Mouse (Mus musculus) urinary bladder, adult 2 months (tissue): ENCODE results near the gene Itpr2. TPM values are rescaled to one million over a fixed set of nuclear protein-coding genes. Genes with fewer than 3 reads are reported as not detected.

Experiments
- DNase-seq: peaks from one replicate; pipeline ENCODE4 v3.0.0; 2022; ENCODE audit warnings: low spot score
- polyA plus RNA-seq: library from polyadenylated mRNA; depleted of rRNA; stranded (reverse); fragments of >200 nt; gene quantifications from 2 replicates; pipeline ENCODE4 v1.2.3, GENCODE M21; 2012

The Itpr2 gene
- polyA plus RNA-seq, 1 experiment = 3.9 TPM

GRCm38 (mm10) chr6:146420718-146421117 is 81.3 kb downstream of the Itpr2 start:
- DNase-seq = no peak

DNA sequence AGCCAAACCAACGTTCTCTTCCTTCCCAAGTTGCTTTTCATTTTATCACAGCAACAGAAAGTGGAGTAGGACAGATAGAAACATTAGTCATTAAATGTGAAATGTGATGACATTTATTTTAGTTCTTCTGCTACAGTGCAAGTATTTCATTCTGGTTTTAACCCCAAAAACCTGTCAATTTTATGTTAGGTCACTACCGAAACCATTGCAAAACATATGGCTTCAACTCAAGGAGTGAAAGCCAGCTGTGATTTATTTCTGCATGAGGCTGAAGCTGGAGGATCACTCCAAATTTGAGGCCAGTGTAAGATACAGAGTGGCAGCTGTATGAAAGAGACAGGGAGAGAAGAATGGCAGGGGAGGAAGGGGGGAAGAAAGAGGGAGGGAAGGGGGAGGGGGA is 85.6 kb downstream of the Itpr2 start:
- DNase-seq = no peak

DNA sequence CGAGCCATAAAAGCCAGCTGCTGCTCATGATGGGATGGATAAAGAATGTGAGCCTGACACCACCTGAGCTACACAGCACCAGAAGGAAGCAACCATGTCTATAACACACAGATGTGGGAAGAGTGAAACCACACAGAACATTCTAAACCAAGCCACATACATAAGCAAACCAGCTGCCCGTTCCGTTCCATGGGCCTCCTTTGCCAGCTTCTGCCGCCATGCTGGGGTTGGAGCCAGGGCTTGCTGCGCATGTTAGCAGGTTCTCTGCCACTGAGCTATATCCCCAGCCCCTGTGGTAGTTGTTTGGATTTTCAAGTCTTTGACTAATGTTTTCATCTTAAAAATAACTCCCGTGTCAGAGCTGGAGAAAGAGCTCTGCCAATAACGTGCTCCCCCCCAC is 87.9 kb downstream of the Itpr2 start:
- DNase-seq = no peak

- no peak for DNase-seq
Measured at GRCm38 (mm10) chr6:146411446-146412070, 90.5 kb downstream of the Itpr2 start.

- no peak for DNase-seq
Measured at GRCm38 (mm10) chr6:146410427-146410810, 91.6 kb downstream of the Itpr2 start.

- DNase-seq = no peak
Measured at GRCm38 (mm10) chr6:146409692-146410426, 92.2 kb downstream of the Itpr2 start.

DNA sequence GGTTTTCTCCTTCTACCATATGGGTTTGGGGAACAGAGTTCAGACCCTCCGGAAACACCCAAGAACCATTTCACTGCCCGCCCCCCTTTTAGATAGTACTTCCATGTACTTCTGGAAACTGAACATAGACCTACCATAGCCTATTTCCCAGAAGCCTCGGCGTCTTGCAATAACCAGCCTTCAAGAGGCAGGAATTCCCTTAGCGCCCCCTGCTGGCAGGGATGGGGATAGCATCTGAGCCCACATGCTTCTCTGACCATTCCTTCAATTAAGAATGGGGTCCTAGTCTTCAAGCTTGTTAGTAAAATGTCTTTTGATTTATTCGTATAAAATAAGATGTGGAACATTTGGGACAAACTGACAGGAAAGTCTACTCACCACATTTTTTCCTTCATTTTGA is 96.6 kb downstream of the Itpr2 start:
- no peak for DNase-seq

DNA sequence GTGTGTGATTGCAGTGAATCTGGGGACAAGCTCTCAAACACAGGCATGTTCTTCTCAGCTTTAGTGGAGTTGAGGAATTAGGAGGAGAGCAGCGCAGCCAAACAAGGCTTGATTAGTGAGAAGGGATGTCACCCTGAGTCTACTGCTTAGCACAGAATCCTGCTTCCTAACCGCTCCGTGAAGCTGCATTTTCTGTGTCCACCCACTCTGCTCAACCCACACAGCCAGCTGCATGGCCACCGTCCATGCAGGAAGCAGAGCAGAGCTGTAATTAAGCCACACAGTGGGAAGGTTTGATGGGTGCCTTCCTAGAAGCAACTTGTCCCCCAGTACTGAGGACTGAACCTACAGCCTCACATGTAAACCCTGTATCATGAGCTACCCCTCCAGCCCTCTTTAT is 97.1 kb downstream of the Itpr2 start:
- no peak for DNase-seq

GRCm38 (mm10) chr6:146404156-146404555 is 97.9 kb downstream of the Itpr2 start:
- no peak for DNase-seq

- DNase-seq = no peak
Measured at GRCm38 (mm10) chr6:146402905-146403642, 98.9 kb downstream of the Itpr2 start.

DNA sequence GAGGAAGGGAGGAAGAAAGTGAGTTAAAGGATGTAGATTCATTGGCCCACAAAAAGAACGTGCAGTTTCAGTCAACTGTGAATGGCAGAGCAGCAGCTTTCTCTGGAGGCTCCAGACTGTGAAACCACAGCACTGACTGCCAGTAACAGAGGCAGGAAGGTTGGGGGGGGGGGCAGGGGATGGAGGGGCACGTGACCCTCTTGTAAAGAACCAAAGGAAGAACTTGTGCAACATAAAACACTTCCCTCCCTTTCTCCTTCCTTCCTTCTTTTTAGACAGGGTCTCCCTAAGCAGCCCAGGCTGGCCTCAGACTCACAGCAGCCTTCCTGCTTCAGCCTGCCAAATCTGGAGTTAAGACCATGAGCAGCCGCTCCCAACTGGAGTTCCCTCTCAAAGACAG is 104.2 kb downstream of the Itpr2 start:
- DNase-seq = no peak

GRCm38 (mm10) chr6:146396253-146396652 is 105.8 kb downstream of the Itpr2 start:
- DNase-seq = no peak

DNA sequence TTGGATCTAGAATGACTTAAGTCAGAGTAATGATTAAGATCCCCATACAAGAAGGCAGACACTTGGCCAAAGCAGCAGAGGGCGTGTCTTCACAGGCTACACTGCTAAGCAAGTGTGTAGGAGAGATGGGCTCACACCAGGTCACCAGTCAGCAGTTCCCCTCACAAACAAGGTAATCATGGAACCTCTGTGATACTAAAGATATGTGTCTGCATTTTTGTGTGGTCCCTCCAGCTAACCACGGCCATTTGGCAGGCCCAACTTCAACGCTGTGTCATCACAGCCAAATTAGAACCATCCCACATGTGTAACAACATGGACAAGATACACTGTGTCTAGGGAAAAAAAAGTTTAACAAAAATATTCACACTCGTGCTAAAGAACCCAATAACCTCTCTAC is 106.4 kb downstream of the Itpr2 start:
- DNase-seq = no peak

GRCm38 (mm10) chr6:146392188-146392587 is 109.8 kb downstream of the Itpr2 start:
- DNase-seq = no peak

DNA sequence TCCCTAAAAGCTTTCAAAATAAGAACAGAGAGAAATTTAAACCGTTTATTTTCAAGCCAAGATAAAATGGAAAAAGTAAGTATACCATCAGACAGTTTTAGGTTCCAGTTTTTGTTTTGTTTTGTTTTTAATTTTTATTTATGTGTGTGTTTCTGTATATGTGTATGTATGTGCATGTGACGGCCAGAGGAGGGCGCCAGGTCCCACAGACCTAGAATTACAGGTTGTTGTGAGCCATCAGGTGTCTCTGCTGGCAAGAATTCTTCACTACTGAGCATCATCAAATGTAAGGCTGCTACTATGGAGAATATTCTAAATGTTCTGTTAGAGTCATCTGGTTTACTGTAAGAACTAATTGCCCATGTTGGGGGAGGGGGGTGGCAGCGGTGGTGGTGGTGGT is 111.9 kb downstream of the Itpr2 start:
- DNase-seq = no peak

- no peak for DNase-seq
Measured at GRCm38 (mm10) chr6:146388010-146388409, 114.0 kb downstream of the Itpr2 start.

DNA sequence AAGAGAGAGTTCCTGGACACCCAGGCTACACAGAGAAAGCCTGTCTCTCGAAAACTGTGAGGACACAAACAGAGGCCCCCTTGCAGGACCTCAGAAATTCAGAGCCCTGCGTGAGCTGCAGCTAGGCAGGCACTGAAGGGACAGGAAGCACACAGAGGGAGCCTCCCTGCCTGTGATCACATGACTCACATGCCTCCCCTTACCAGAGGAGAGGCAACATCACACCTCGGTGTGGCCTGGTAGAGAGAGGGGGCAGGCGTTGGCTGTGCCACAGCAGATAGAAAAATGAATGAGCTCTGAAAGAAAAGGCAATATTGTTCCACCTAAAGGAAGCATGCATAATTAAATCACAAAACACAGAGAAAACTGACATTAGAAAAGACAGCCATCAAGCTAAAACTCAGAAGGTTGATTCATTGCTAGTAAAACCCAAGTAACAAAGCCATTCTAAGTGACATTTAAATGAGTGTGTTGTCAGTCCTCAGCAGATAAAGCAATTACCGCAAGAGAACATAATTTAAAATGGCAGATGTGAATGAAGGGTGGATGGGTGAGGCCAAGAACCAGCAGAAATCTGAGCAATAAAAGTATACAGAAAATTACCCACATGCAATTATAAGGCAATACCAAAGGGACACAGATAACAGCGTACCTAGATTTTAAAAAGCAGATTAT is 114.8 kb downstream of the Itpr2 start:
- no peak for DNase-seq

- DNase-seq = no peak
Measured at GRCm38 (mm10) chr6:146379263-146379662, 122.8 kb downstream of the Itpr2 start.

- DNase-seq = no peak
Measured at GRCm38 (mm10) chr6:146371511-146371910, 130.5 kb downstream of the Itpr2 start.

GRCm38 (mm10) chr6:146366180-146366579 is 135.8 kb downstream of the Itpr2 start:
- DNase-seq = no peak

- no peak for DNase-seq
Measured at GRCm38 (mm10) chr6:146357911-146358310, 144.1 kb downstream of the Itpr2 start.

DNA sequence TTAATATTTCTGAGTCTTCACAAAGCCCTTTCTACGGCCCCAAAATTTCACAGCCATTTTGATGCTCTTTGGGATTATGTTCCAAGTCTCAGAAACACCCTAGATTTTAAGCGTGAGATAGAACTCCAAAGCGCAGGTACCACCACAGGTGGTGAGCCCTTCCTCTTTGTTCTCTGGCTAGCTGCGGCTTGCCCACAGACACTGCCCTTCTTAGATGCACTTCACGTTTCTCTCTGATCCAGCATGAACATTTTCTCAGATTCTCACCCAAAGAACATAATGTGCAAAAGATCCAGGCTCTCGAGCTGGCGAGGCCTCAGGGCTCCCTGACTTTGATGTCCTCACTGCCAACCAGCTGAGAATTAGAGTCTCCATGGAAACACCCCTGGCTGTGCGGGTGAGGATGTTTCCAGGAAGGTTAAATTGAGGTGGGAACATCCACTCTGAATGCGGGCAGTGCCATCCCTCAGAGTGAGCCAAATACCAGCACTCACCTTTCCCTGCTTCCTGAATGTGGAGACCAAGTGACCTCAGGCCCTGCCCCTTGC is 149.7 kb downstream of the Itpr2 start:
- no peak for DNase-seq
